Mouse (Mus musculus): ENCODE data around the gene Tet2.
"Not testable (repeated sequence)": the region's sequence is repeated elsewhere in the genome, so short reads cannot be mapped to it uniquely, and the experiment has no call there.

Tet2 gene

DNA sequence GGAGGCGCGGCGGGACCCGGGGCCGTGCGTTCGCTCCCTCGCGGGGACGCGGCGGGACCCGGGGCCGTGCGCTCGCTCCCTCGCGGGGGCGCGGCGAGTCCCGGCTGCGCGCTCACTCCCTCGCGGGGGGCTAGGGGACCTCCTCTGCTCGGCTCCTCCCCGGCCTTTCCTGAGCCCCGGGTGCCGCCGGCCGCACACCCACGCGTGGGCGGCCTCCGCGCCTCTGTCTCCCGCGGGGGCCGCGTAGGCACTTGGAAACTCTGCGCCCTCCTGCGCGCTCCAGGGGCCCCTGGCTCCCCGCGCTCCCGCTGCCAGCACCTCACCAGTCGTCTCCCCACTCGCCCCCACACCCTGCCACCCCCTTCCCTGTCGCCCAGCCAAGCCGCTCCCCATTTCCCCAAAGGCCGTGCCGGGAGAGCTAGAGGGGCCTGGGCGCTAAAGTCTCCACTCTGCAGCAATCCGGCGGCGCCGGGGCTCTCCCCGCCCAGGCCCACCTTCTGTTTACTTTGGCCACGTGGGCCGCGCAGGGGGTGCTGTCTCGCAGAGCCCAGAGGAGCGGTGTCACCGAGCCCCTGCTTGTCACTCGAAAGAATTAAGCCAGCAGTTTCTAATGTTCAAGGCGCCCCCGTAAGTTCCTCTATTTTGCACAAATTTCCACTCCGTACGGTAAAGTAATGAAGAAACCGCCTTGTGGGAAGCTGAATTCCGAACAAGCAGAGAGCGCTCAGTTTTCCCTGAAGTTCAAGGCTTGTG, at the start of gene Tet2:
TSS of gene Tet2 (minus strand) at position 589 of the 753 bp plus-strand sequence.
- DNase-seq (ENCODE audit: low read depth, low spot score), result peak; percentile 73

DNA sequence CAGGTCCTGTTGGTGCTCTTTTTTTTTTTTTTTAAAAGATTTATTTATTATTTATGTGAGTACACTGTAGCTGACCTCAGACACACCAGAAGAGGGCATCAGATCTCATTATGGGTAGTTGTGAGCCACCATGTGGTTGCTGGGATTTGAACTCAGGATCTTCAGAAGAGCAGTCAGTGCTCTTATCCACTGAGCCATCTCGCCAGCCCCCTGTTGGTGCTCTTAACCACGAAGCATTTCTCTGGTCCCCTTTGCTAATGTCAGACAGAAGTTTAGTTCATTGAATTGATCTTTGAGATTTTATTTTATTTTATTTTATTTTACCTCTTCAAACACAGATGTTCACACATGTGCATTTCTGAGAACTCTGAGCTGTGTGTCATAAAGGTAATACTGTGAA, 48.1 kb upstream of the Tet2 start:
- not testable (repeated sequence) for DNase-seq (ENCODE audit: low read depth, low spot score)

DNA sequence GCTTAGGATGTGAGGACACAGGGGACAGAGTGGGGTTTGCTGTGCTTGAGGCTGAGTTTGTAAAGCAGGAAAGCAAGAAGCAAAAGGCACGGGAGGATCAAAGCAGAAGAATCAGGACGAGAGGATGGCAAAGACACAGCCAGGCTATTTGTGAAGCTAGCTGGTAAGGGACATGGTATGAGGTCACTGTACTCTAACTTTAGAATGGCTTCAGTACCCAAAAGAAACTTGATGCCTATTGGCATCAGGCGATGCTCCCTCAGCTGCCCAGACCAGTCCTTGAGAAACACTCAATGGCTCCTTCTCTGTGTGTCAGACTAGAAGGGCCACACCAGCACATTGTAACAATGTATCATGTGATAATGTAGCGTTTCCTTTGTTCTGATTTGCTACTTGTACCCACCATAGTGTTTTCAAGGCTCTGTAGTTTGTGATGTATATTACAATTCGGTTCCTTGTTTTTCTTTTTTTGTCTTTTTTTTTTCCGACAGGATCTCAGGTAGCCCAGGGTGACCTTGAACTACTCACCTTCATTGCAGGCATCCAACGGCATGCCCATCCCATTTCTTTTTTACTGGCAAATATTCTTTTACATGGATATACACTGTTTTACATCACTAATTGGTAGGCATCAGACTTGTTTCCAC, 45.7 kb upstream of the Tet2 start:
- no peak for DNase-seq (ENCODE audit: low read depth, low spot score)

DNA sequence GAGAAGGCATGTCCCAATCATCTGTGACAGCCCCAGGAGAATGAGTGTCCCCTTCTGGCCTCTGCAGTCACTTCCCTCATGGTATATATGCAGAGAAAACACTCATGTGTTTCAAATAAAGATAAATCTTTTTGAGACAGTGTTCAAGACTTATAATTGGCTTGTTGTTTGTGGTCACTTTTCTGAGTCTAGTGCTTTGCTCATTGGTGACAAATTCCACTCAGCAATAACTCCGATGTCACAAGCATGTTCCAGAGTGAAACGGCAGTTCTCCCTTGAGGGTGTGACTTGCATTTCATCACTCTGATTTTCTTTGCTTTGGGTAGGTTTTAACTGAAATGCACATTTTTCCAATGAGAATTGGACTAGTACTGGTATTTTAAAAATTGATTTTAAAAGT, 40.1 kb upstream of the Tet2 start:
- no peak for DNase-seq (ENCODE audit: low read depth, low spot score)

DNA sequence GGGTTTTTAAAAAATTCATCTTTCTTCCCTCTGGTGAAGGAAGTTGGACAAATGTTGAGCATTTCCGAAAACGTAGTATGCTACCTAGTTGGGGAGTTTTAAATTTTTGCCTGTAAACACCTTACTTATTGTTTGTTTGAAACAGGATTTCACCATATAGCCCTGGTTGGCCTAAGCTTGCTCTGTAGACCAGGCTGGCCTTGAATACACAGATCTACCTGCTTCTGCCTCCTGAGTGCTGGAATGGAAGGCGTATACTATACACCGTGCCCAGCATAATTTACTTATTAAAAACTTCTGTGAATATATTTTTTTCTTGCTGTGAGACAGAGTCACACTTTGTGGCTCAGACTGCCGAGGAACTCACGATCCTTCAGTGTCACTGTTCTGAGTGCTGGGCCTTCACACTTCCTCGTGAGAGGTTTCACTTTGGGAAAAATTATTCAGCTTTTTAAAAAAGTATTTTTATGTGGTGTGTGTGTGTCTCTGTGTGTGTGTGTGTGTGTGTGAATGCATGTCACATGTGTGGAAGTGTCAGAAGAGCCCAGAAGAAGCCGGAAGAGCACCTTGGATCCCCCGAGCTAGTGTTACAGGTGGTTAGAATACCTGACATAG, 38.6 kb upstream of the Tet2 start:
- DNase-seq (ENCODE audit: low read depth, low spot score), result no peak

DNA sequence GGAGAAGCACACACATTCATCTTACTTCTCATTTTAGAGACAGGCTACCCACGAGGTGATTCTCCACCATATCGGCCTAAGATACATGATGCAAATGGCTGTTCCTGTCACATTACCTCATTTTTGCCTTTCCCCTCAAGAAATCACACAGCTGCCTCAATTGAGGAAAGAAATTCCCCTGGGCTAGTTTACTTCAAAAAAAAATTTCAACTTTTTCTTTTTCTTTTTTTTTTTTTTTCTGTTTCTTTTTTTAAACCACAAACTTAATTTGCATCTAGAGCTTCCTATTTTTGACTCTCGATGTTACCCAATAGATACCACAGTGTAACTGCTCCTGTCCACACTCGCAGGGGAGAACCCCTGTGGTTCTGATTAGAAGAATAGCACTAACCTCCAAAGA, 38.0 kb upstream of the Tet2 start:
- no peak for DNase-seq (ENCODE audit: low read depth, low spot score)

DNA sequence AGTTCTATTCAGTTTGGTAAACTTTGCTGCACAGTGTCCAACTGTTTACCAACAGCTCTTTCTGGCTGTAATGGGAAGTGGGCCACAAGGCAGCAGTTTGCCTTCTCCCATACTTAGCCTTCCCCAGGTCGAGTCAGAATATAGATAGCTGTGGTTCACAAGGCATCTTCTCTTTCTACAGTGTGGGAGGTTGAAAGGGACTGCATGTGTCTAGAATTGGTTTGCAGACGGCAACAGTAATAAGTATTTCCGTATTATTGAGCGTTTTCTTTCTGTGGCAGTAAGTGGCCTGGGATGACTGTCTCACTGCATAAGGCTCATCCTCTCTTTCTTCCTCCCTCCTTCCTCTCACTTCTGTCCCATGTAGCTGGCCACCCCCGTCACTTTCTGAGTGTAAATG, 37.2 kb upstream of the Tet2 start:
- DNase-seq (ENCODE audit: low read depth, low spot score), result no peak

DNA sequence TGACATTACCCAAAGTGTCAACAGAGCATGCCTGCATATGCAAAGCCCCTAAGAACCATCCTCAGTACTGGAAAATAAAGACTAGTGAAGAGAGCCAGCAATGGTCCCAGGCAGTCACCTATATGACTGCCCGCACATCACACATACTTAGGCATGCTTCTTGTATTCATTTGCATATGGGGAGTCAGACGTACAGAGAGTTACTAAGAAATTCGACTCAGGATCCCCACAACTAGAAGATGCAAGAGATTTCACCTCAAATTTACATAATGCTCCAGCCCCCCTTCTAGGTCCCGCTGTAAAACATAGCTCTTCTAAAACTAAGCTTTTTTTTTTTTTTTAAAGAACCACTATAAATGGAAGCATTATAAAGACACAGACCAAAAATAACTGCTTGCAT, 36.6 kb upstream of the Tet2 start:
- DNase-seq (ENCODE audit: low read depth, low spot score), result no peak

DNA sequence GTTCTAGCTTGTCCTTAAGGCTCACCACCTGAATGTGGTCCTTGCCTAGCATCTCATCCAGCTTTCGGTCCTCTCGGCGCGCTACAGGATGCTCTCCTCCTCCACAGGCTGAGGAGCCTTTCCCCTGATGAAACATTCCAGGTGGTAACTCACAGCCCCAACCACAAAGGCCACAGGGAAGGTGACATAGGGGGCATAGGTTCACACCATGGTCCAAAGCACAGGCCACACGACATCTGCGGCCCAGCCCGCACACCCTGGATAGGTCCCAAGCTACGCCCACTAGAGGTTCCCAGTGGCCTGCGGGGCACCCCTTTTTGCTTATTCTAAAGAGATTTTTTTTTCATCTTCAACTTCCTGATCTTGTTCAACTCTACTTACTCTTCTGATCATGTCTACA, 34.7 kb upstream of the Tet2 start:
- no peak for DNase-seq (ENCODE audit: low read depth, low spot score)

DNA sequence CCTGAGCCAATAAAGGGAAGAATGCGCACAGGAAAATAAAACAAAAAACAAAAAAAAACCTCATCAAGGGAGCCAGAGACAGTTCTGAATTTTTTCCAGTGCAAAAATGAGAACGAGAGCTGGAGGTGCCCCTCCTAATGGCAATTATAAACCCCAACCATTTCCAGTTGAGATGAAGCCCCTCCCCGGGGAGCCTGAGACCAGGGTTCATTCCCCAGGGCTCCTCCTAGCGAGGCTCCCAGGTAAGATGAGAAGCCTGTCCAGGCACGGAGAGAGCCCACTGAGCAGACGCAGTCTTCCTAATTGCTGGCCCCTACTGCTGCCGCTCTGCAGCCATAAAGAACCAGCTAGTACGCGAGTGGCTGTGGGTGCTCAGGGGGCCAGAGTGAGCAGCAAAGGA, 34.2 kb upstream of the Tet2 start:
- DNase-seq (ENCODE audit: low read depth, low spot score), result no peak

DNA sequence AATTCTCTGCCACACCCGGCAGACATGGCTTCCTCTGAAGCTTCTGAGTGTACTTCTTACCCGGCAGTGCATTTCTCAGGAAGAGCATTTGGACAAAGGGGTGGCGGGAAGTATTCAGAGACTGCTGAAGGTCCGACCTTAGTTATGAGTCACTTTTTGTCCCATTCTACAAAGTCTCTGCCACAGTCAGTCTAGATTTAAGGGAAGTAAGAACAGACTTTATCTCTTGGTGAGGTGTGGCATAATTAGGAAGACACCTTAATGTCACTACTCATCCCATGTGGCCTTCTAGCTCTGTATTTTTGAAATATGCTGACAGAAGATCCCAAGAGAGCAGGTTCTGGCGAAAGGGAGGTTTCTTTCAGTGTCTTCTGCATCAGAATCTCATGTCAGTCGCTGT, 30.0 kb upstream of the Tet2 start:
- no peak for DNase-seq (ENCODE audit: low read depth, low spot score)

DNA sequence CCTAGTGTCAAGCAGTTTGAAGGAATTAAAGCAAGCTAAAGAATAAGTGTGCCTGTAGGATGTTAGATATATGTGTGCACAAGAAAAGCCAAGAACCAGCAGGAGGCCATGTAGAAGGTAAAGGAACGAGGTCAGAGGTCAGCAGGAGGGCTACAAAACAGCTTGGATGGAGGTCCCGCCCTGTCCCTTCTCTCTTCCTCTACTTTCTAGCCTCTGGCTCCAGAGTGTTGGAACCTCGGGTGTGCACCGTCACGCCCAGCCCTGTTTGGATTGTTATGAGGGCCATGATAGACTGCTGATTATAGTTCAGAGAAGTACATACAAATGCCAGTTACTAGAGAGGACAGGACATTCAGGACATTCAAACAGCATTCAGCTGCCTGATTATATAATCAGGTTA, 27.0 kb upstream of the Tet2 start:
- DNase-seq (ENCODE audit: low read depth, low spot score), result no peak

DNA sequence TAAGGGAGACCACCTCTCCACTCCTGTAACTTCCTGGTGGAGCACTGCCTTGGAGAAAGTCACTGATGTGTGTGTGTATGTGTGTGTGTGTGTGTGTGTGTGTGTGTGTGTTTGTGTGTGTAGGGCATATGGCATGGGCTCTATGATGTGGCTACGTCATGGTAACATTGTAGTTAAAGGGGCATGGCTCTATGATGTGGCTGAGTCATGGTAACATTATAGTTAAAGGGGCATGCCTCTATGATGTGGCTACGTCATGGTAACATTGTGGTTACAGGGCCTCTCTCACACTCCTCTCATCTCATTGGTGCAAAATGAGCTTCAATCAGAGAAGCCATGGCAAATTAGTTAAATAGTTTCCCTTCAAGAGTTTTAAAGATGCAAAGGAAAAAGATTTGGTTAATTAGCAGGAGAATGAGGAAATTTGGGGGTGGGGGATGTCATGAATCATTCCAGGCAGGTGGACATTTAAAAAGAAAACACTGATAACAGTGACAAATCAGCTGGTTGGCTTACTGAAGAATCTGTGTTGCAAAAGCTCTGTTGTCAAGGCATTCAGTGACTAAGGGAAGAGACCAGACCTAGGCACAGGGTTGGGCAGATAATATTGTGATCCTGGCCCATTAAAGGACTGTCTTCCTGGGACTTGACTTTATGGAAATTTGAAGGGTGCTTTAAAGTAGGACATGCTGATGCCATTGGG, 18.7 kb upstream of the Tet2 start:
- DNase-seq (ENCODE audit: low read depth, low spot score), result no peak

DNA sequence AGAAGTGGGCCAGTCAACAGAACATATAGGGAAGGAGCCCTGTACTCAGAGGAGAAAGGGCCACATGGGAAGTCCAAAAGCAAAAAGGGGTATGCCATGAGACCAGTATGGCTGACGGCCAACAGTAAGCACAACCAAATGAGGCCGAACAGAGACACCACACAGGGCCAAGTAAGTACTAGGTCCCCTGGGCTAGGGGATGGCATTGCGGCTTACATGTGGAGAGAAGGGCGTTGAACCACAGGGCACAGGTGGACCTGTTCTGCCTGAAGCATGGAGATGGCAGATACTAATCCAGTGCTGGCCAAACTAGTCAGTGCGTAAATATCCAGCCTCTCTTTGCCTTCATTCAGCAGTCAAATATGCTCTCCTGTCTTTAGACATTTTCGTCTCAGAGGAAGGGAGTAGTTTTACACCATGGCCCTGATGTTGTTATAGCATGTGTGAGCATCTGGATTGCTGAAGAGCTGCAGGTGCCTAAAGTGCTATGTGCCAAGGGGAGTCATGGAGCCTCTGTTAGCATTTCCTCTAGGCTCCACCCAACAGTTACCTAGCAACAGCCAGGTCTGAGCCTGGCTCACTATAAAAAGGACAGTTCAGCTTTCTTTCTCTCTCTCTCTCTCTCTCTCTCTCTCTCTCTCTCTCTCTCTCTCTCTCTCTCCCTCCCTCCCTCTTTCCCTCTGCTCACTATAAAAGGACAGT, 14.6 kb upstream of the Tet2 start:
- no peak for DNase-seq (ENCODE audit: low read depth, low spot score)

DNA sequence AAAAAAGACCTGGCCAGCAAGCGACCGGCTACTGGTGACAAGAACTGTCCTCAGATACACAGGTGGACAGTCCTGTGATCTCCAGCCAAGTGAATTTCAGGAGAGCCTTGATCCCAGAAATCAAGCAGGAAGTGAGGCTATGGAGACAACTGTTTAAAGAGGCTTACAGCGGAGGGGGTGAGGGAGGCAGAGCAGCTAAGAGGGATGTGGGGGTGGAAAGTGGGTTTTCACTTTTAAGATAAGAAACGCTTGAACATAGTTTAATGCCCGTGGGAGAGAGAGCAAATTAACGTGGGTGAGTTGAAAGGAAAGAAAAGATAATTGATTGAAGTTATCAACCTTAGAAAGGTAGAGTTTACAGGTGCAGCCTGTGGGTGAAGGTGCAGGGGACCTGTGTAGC, 12.7 kb upstream of the Tet2 start:
- DNase-seq (ENCODE audit: low read depth, low spot score), result peak; percentile 35

DNA sequence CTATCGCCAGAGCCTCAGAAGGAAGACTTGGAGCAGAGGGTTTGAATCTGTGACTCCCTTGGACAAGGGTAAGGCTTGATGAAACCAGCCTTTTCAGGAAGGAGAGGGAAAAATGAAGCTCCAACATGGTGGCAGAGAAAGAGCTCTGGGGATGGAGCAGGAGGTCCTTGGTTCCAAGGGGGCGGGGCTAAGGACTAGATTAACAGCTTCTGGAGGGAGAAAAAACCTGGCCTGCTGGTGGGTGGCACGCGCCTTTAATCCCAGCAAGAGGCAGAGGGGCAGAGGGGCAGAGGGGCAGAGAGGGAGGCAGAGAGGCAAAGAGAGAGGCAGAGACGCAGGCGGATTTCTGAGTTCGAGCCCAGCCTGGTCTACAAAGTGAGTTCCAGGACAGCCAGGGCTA, 12.2 kb upstream of the Tet2 start:
- no peak for DNase-seq (ENCODE audit: low read depth, low spot score)

DNA sequence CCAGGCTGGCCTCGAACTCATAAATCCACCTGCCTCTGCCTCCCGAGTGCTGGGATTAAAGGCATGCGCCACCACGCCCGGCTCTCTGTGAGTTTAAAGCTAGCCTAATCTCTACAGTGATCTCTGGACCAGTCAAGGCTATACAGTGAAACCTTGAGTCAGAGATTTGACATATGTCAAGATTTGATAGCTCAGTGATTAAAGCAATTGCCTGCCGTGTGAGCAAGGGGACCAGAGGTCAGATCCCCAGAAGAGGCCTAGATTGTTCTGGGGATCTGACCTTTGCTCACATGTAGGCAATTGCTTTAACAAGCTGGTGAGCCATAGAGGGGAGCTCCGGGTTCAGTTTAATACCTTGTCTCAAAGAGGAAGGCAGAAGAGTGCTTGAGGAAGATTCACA, 10.4 kb upstream of the Tet2 start:
- no peak for DNase-seq (ENCODE audit: low read depth, low spot score)

DNA sequence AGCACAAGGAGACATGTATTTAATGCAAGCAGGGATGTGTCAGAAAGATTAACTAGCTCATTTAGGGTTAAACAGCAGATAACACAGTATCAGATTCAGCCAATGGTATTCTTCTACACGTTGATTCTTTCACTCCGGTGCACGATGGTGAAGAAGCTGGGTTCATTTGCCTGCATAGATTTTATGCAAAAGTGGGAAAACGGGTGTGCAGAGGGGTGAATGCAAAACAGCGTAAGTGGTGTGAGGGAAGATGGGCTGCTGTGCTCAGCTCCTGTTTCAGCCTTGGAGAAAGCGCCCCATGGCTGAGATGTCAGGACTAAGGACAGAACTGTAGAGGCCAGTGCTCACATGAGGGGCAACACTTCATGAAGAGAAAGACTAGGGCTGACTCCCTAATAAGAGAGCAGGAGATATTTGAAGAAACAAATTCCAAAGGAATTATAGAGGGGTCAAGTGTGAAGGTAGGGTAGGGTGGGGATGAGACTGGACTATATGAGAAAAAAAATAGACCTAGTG, 9.7 kb upstream of the Tet2 start:
- DNase-seq (ENCODE audit: low read depth, low spot score), result no peak

DNA sequence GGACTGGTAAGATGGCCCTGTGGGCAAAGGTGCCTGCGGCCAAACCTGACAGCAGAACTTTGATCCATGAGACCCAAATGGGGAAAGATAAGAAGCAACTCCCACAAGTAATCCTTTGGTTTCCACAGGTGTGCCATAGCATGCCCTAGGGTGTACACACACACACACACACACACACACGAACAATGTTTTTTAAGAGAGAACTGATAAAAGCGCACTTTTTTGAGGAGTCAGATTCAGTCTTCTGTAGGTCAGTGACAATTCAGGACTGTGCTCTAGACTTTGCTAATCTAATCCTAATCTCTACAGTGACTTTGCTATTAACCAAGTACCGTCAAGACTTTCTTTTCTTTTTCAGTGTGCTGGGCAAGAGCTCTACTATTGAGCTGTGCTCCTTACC, 9.2 kb upstream of the Tet2 start:
- no peak for DNase-seq (ENCODE audit: low read depth, low spot score)

DNA sequence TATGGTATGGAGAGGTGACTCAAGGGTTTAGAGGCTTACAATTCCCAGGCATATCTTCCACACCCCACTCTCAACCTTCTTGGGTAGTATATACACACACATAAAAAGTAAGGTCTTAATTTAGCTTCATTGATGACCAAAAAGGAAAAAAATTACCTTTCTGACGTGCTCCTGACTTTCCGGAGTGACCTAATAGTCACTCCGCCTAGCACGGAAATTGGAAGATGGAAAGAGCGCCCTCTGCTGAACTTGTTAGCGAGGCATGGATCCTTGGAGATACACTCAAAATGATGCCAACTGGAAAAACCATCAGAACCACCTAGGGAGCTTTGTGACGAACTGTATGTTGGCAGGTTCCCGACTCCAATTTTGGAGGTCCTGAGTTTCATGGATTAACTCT, 7.0 kb upstream of the Tet2 start:
- no peak for DNase-seq (ENCODE audit: low read depth, low spot score)

DNA sequence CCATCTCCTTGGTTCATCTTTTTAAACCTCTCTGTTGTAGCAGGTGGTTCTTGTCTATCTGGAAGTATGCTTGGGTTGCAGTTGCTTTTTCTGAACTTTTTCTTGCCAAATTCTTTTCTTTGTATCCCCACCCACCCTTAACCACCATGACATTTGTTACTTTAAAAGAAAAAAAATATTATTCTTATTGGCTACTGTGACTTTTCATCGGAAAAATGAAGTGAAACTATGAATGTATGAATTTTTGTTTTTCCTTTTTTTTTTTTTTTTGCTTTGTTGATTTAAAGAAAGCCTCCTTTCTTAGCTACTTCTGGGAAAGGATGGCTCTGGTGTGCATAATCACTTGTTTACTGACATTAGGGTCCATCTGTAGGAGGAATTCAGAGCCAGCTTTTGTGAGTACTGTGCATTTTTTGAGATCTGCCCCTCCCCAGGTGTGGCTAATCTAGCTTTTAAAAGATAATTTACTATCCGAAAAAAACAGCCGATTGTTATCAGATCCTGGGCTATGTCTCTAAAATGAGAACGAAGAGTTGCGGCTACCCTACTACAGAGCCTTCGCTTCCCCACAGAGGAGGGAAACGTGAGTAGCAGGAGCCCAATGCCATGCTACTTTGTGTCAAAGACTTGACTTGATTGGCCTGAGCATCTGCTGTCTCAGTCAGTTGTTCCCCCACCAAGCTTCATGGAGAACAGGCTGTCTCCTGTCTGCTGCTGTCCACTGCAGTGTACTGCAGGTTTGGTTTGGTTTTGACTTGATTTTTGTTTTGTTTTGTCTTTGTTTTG, 4.6 kb upstream of the Tet2 start:
- no peak for DNase-seq (ENCODE audit: low read depth, low spot score)
